Mouse (Mus musculus) bone marrow, adult 2 months (tissue): ENCODE measurements around the gene Myt1.

Source experiments
- CTCF ChIP-seq: fragments of 200-500 bp; IDR thresholded peaks from 2 replicates; pipeline ENCODE4 v1.5.1; 2011; ENCODE audit warnings: low read length, control low read depth; ENCODE audit not compliant: control insufficient read depth, insufficient read depth
- POLR2A ChIP-seq: fragments of 200-500 bp; IDR thresholded peaks from 2 replicates; pipeline ENCODE4 v1.6.1; 2011; ENCODE audit warnings: low read depth, mild to moderate bottlenecking, control low read depth, low read length, borderline replicate concordance; ENCODE audit not compliant: control insufficient read depth

GRCm38 (mm10) chr2:181766672-181767557 is 3.8 kb downstream of the Myt1 start:
- no peak for TF ChIP-seq CTCF
- no peak for TF ChIP-seq POLR2A
